28 mouse cellular contexts compared by ENCODE assay signal in the genomic region with DNA sequence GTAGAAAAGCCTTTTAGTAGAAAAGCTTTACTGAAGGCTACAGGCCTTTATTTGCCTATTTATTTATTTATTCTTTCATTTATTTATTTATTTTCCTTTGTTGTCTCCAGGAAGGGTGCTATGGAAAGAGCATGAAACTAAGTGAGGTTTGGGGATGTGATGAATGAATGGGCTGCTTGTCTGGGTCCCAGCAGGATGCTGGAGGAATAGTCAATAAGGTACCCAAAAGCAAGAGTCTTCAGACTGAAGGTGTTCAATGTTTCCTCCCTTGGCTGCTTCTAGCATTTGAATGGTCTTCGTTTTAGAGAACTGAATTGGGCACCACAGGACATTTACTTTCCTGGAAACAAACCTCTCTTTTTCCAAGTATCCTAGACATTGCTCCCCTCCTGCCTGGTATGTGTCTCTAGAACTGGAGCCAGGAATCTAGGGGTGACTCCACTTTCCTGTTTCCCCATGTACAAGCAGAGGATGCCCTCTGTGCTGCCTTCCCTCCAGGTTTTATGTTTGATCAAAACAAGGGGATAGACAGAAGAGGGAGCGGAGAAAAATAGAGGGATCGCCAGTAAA.
DNase-seq lines count a peak whose midpoint lies in the region; ATAC-seq and TF ChIP-seq lines count a peak whose summit lies in the region.
"Had no signal": no experiment of that assay in that cellular context is flagged by ENCODE, and none has a peak within 500 bp of the region (broad histone marks: within the 10 kb centered on the region; RNA-seq: fewer than 3 reads in every experiment).

No protein-coding gene starts in this region.

- no peak overlapping the region for H3K27ac ChIP-seq in forebrain, postnatal 0 days (ENCODE audit: low read depth, low read length)
- no peak overlapping the region for H3K27ac ChIP-seq in forebrain, embryonic 11.5 days (ENCODE audit: low read depth, low read length)
- no peak overlapping the region for H3K27ac ChIP-seq in hindbrain, embryonic 15.5 days (replicated peaks)
- no peak overlapping the region for H3K27ac ChIP-seq in hindbrain, embryonic 12.5 days
- no peak overlapping the region for H3K27ac ChIP-seq in neural tube, embryonic 13.5 days (replicated peaks)
- H3K27ac ChIP-seq in neural tube, embryonic 15.5 days (replicated peaks), result no peak overlapping the region
- no peak overlapping the region for H3K27ac ChIP-seq in left cerebral cortex, adult 2 months
- H3K27ac ChIP-seq: embryonic facial prominence, embryonic 12.5 days; embryonic facial prominence, embryonic 15.5 days; forebrain, embryonic 12.5 days; heart, adult 2 months; heart, embryonic 10.5 days; heart, embryonic 13.5 days; intestine, embryonic 15.5 days had no signal

- no peaks in the 10 kb centered on the region for H3K9me3 ChIP-seq in forebrain, postnatal 0 days (ENCODE audit: low read length)
- no peaks in the 10 kb centered on the region for H3K9me3 ChIP-seq in forebrain, embryonic 11.5 days (ENCODE audit: control insufficient read depth, low read length)
- H3K9me3 ChIP-seq in hindbrain, embryonic 15.5 days, result no peaks in the 10 kb centered on the region
- no peaks in the 10 kb centered on the region for H3K9me3 ChIP-seq in hindbrain, embryonic 12.5 days (replicated peaks)
- 0 out of 2 replicates have a peak, but pooled peaks cover 9% of the 10 kb centered on the region for H3K9me3 ChIP-seq in neural tube, embryonic 13.5 days
- 0 out of 2 replicates have a peak, but pooled peaks cover 3% of the 10 kb centered on the region for H3K9me3 ChIP-seq in neural tube, embryonic 15.5 days (replicated peaks)
- H3K9me3 ChIP-seq: embryonic facial prominence, embryonic 12.5 days; embryonic facial prominence, embryonic 15.5 days; forebrain, embryonic 12.5 days; G1E; heart, embryonic 10.5 days; intestine, embryonic 15.5 days had no signal

- H3K4me2 ChIP-seq in forebrain, postnatal 0 days (ENCODE audit: low read depth), result no peak overlapping the region
- H3K4me2 ChIP-seq in forebrain, embryonic 11.5 days (ENCODE audit: low read depth, low read length, severe bottlenecking), result no peak overlapping the region
- no peak overlapping the region for H3K4me2 ChIP-seq in hindbrain, embryonic 15.5 days
- H3K4me2 ChIP-seq in hindbrain, embryonic 12.5 days (replicated peaks), result no peak overlapping the region
- H3K4me2 ChIP-seq in neural tube, embryonic 13.5 days, result no peak overlapping the region
- H3K4me2 ChIP-seq in neural tube, embryonic 15.5 days, result no peak overlapping the region
- H3K4me2 ChIP-seq: embryonic facial prominence, embryonic 12.5 days; embryonic facial prominence, embryonic 15.5 days; forebrain, embryonic 12.5 days; heart, embryonic 13.5 days; intestine, embryonic 15.5 days had no signal

- DNase-seq in forebrain, postnatal 0 days, result no peak
- DNase-seq in forebrain, embryonic 11.5 days (ENCODE audit: low spot score), result no peak
- DNase-seq in neural tube, embryonic 10.5 days (ENCODE audit: extremely low spot score, low spot score), result no peak
- no peak for DNase-seq in left cerebral cortex, adult 2 months (ENCODE audit: extremely low spot score in 1 of 2, low spot score in 2 of 2)
- DNase-seq: adrenal gland, postnatal 10 days; adrenal gland, postnatal 36 days; cerebellum, adult 11 months; cerebellum, adult 9-11 months; cerebellum, postnatal 25 days; gastrocnemius, postnatal 10 days; gastrocnemius, postnatal 36 days; heart, adult 2 months; heart, postnatal 14 days; heart, postnatal 4 days; kidney, adult 11 months had no signal

- H3K4me1 ChIP-seq in forebrain, postnatal 0 days (ENCODE audit: insufficient read depth), result no peaks in the 10 kb centered on the region
- H3K4me1 ChIP-seq in forebrain, embryonic 11.5 days (replicated peaks; ENCODE audit: control insufficient read depth, insufficient read depth, low read length), result no peaks in the 10 kb centered on the region
- no peaks in the 10 kb centered on the region for H3K4me1 ChIP-seq in hindbrain, embryonic 15.5 days (replicated peaks)
- no peaks in the 10 kb centered on the region for H3K4me1 ChIP-seq in hindbrain, embryonic 12.5 days
- H3K4me1 ChIP-seq in neural tube, embryonic 13.5 days (replicated peaks), result no peaks in the 10 kb centered on the region
- H3K4me1 ChIP-seq in neural tube, embryonic 15.5 days, result 0 out of 2 replicates have a peak, but pooled peaks cover 2% of the 10 kb centered on the region
- H3K4me1 ChIP-seq: embryonic facial prominence, embryonic 12.5 days; embryonic facial prominence, embryonic 15.5 days; forebrain, embryonic 12.5 days; heart, embryonic 10.5 days; heart, embryonic 13.5 days; intestine, embryonic 15.5 days had no signal

- TF ChIP-seq CTCF in forebrain, postnatal 0 days (IDR thresholded peaks at IDR 0.05; ENCODE audit: low read depth), result no peak
- TF ChIP-seq CTCF in left cerebral cortex, adult 2 months (IDR thresholded peaks at IDR 0.05), result no peak

- H3K36me3 ChIP-seq in forebrain, postnatal 0 days (ENCODE audit: insufficient read depth), result no peaks in the 10 kb centered on the region
- no peaks in the 10 kb centered on the region for H3K36me3 ChIP-seq in forebrain, embryonic 11.5 days (ENCODE audit: control insufficient read depth, insufficient read depth, low read length)
- H3K36me3 ChIP-seq in hindbrain, embryonic 15.5 days, result no peaks in the 10 kb centered on the region
- H3K36me3 ChIP-seq in hindbrain, embryonic 12.5 days, result no peaks in the 10 kb centered on the region
- no peaks in the 10 kb centered on the region for H3K36me3 ChIP-seq in neural tube, embryonic 13.5 days
- H3K36me3 ChIP-seq in neural tube, embryonic 15.5 days, result no peaks in the 10 kb centered on the region
- H3K36me3 ChIP-seq: embryonic facial prominence, embryonic 12.5 days; embryonic facial prominence, embryonic 15.5 days; forebrain, embryonic 12.5 days; G1E; heart, embryonic 10.5 days; heart, embryonic 13.5 days; intestine, embryonic 15.5 days had no signal

- no peak overlapping the region for H3K4me3 ChIP-seq in forebrain, postnatal 0 days (ENCODE audit: low read depth, low read length)
- no peak overlapping the region for H3K4me3 ChIP-seq in forebrain, embryonic 11.5 days (ENCODE audit: low read depth, low read length)
- no peak overlapping the region for H3K4me3 ChIP-seq in hindbrain, embryonic 15.5 days
- H3K4me3 ChIP-seq in hindbrain, embryonic 12.5 days, result no peak overlapping the region
- no peak overlapping the region for H3K4me3 ChIP-seq in neural tube, embryonic 13.5 days
- H3K4me3 ChIP-seq in neural tube, embryonic 15.5 days (replicated peaks), result no peak overlapping the region
- H3K4me3 ChIP-seq in left cerebral cortex, adult 2 months, result no peak overlapping the region
- H3K4me3 ChIP-seq: embryonic facial prominence, embryonic 12.5 days; embryonic facial prominence, embryonic 15.5 days; forebrain, embryonic 12.5 days; heart, adult 2 months; heart, embryonic 10.5 days; heart, embryonic 13.5 days; intestine, embryonic 15.5 days had no signal

- WGBS in forebrain, postnatal 0 days, result 76% methylated on average over 3 of the region's 3 CpGs
- WGBS in forebrain, embryonic 11.5 days, result 75% methylated on average over 3 of the region's 3 CpGs
- WGBS in hindbrain, embryonic 15.5 days, result 65% methylated on average over 3 of the region's 3 CpGs
- WGBS in hindbrain, embryonic 12.5 days, result 69% methylated on average over 3 of the region's 3 CpGs
- WGBS in neural tube, embryonic 13.5 days, result 70% methylated on average over 3 of the region's 3 CpGs
- WGBS in neural tube, embryonic 15.5 days, result 74% methylated on average over 3 of the region's 3 CpGs

- intact Hi-C loops in left cerebral cortex, adult 2 months (cut with DNase I), result no loop called here

- H3K27me3 ChIP-seq in forebrain, postnatal 0 days (ENCODE audit: insufficient read depth, low read length), result no peaks in the 10 kb centered on the region
- H3K27me3 ChIP-seq in forebrain, embryonic 11.5 days (ENCODE audit: control insufficient read depth, insufficient read depth, low read length), result no peaks in the 10 kb centered on the region
- no peaks in the 10 kb centered on the region for H3K27me3 ChIP-seq in hindbrain, embryonic 15.5 days
- no peaks in the 10 kb centered on the region for H3K27me3 ChIP-seq in hindbrain, embryonic 12.5 days
- no peaks in the 10 kb centered on the region for H3K27me3 ChIP-seq in neural tube, embryonic 13.5 days
- no peaks in the 10 kb centered on the region for H3K27me3 ChIP-seq in neural tube, embryonic 15.5 days (replicated peaks)
- H3K27me3 ChIP-seq: CH12.LX; embryonic facial prominence, embryonic 12.5 days; embryonic facial prominence, embryonic 15.5 days; forebrain, embryonic 12.5 days; heart, embryonic 13.5 days; intestine, embryonic 15.5 days had no signal

- no peak overlapping the region for H3K9ac ChIP-seq in forebrain, postnatal 0 days
- H3K9ac ChIP-seq in forebrain, embryonic 11.5 days (ENCODE audit: low read length), result no peak overlapping the region
- H3K9ac ChIP-seq in hindbrain, embryonic 15.5 days, result no peak overlapping the region
- no peak overlapping the region for H3K9ac ChIP-seq in hindbrain, embryonic 12.5 days
- no peak overlapping the region for H3K9ac ChIP-seq in neural tube, embryonic 13.5 days
- H3K9ac ChIP-seq in neural tube, embryonic 15.5 days (replicated peaks), result no peak overlapping the region
- H3K9ac ChIP-seq: embryonic facial prominence, embryonic 12.5 days; embryonic facial prominence, embryonic 15.5 days; forebrain, embryonic 12.5 days; heart, embryonic 13.5 days; intestine, embryonic 15.5 days had no signal

- ATAC-seq in forebrain, postnatal 0 days, result peak; percentile 42; the same call in 1 of the 2 replicates
- no peak for ATAC-seq in forebrain, embryonic 11.5 days (replicated peaks; ENCODE audit: low FRiP score)
- peak; percentile 79; the same call in 1 of the 2 replicates for ATAC-seq in hindbrain, embryonic 15.5 days (ENCODE audit: low FRiP score, low read depth)
- no peak for ATAC-seq in hindbrain, embryonic 12.5 days (ENCODE audit: low FRiP score)
- peak; percentile 61; the same call in 1 of the 2 replicates for ATAC-seq in neural tube, embryonic 13.5 days (ENCODE audit: low read depth)
- peak; percentile 72 for ATAC-seq in neural tube, embryonic 15.5 days (ENCODE audit: low FRiP score)
- ATAC-seq: intestine, embryonic 15.5 days; Patski had no signal

Comparison
In these comparisons a context has a peak if more than half of its experiments do, and no peak if none do; other contexts are left out.
1. ATAC-seq: peak in forebrain, postnatal 0 days (single experiment), hindbrain, embryonic 15.5 days (single experiment), neural tube, embryonic 13.5 days (single experiment) and neural tube, embryonic 15.5 days (single experiment); none in forebrain, embryonic 11.5 days (single experiment) and hindbrain, embryonic 12.5 days (single experiment).